Mouse (Mus musculus) stomach, postnatal 0 days (tissue): ENCODE data around the gene Serpinh1. TPM values are rescaled to one million over a fixed set of nuclear protein-coding genes. Genes with fewer than 3 reads are reported as not detected.
A peak's percentile ranks its signal among the peaks of the same experiment; 100 is the strongest.

ENCODE experiments used
- ATAC-seq: fragments of 200-750 bp; cut with Nextera tagmentation; 2 replicates; pipeline ENCODE4 v1.8.0; 2017; ENCODE audit not compliant: low FRiP score, low TSS enrichment
- DNase-seq: peaks from one replicate; pipeline ENCODE4 v3.0.0-alpha.2; 2016; ENCODE audit warnings: low spot score
- H3K27ac ChIP-seq: fragments of 300-500 bp; sonication (generic); replicated peaks from 2 replicates; pipeline ENCODE4 v1.5.1; 2014; ENCODE audit warnings: mild to moderate bottlenecking, control low read depth
- H3K27me3 ChIP-seq: fragments of 300-500 bp; sonication (generic); 2 replicates; pipeline ENCODE4 v1.6.1; 2014; ENCODE audit warnings: low read length; ENCODE audit not compliant: control insufficient read depth, insufficient read depth
- H3K36me3 ChIP-seq: fragments of 300-500 bp; sonication (generic); 2 replicates; pipeline ENCODE4 v1.6.1; 2014; ENCODE audit warnings: low read length, mixed read lengths; ENCODE audit not compliant: control insufficient read depth, insufficient read depth
- H3K4me1 ChIP-seq: fragments of 300-500 bp; sonication (generic); replicated peaks from 2 replicates; pipeline ENCODE4 v1.6.1; 2014; ENCODE audit warnings: antibody characterized with exemption; ENCODE audit not compliant: control insufficient read depth, insufficient read depth
- H3K4me2 ChIP-seq: fragments of 300-500 bp; sonication (generic); replicated peaks from 2 replicates; pipeline ENCODE4 v1.6.1; 2014; ENCODE audit warnings: low read depth, mild to moderate bottlenecking, control low read depth, moderate library complexity
- H3K4me3 ChIP-seq: fragments of 300-500 bp; sonication (generic); 2 replicates; pipeline ENCODE4 v1.5.1; 2014; ENCODE audit warnings: low read depth, low read length, control low read depth
- H3K9ac ChIP-seq: fragments of 300-500 bp; sonication (generic); 2 replicates; pipeline ENCODE4 v1.6.1; 2014; ENCODE audit warnings: mild to moderate bottlenecking, low read length, control low read depth, mixed read lengths
- H3K9me3 ChIP-seq: fragments of 300-500 bp; sonication (generic); 2 replicates; pipeline ENCODE4 v1.6.1; 2016; ENCODE audit warnings: low read length; ENCODE audit not compliant: control insufficient read depth
- CTCF ChIP-seq: IDR thresholded peaks from 2 replicates; pipeline ENCODE4 v1.5.1; 2016; ENCODE audit warnings: antibody characterized with exemption, low read depth, mild to moderate bottlenecking, moderate library complexity
- EP300 ChIP-seq: optimal IDR thresholded peaks from 2 replicates; pipeline ENCODE3; 2016; ENCODE audit warnings: antibody characterized with exemption
- WGBS: fragments of 180-500 bp; shearing (Covaris S2); extraction: QIAGEN DNeasy Blood & Tissue Kit; methylation state at CpG from one replicate; pipeline ENCODE4 v1.1.7; 2014; 5-methylcytosine and 5-hydroxymethylcytosine counted together
- polyA plus RNA-seq: library from polyadenylated mRNA; unstranded; fragments of >200 nt; fragmentation: Nextera tagmentation; extraction: Ambion mirVana; gene quantifications from 2 replicates; pipeline ENCODE4 v1.2.1, GENCODE M21; 2015

Gene Serpinh1
- polyA plus RNA-seq, 1 experiment from 2014 or later: 433 TPM

- peak overlapping the region; percentile 95 for H3K27ac ChIP-seq
- peaks cover 21% of the 10 kb centered on the region for H3K4me1 ChIP-seq
- TF ChIP-seq CTCF: no peak
- no peak for TF ChIP-seq EP300
Measured at GRCm38 (mm10) chr7:99356244-99356930, 3.3 kb upstream of the Serpinh1 start.

GRCm38 (mm10) chr7:99355731-99356131, 2.7 kb upstream of the Serpinh1 start:
- Histone ChIP-seq H3K4me2 (peak overlapping the region; percentile 48), H3K27me3 (no peaks in the 10 kb centered on the region), H3K36me3 (no peaks in the 10 kb centered on the region), H3K4me1 (peaks cover 21% of the 10 kb centered on the region), H3K4me3 (peak overlapping the region; percentile 21; the same call in 1 of the 2 replicates), H3K27ac (peak overlapping the region; percentile 95), H3K9ac (peak overlapping the region; percentile 41), H3K9me3 (no peaks in the 10 kb centered on the region)
- WGBS: 10% methylated on average over 7 of the region's 7 CpGs
- peak; percentile 70 for DNase-seq
- TF ChIP-seq EP300: no peak
- peak; percentile 11; the same call in 1 of the 2 replicates for ATAC-seq

More at GRCm38 (mm10) chr7:99356244-99356930, 3.3 kb upstream of the Serpinh1 start:
- no peak overlapping the region; the same call in 1 of the 2 replicates for H3K9ac ChIP-seq
- no peaks in the 10 kb centered on the region for H3K36me3 ChIP-seq
- WGBS: 17% methylated on average over 9 of the region's 9 CpGs
- DNase-seq (peak; percentile 37), ATAC-seq (peak; percentile 28; the same call in 1 of the 2 replicates)
- H3K4me3 ChIP-seq: peak overlapping the region; percentile 21; the same call in 1 of the 2 replicates
- peak overlapping the region; percentile 48 for H3K4me2 ChIP-seq
- H3K9me3 ChIP-seq: no peaks in the 10 kb centered on the region
- no peaks in the 10 kb centered on the region for H3K27me3 ChIP-seq

- peak overlapping the region; percentile 85 for H3K9ac ChIP-seq
- DNase-seq (no peak), ATAC-seq (no peak)
- H3K4me3 ChIP-seq: peak overlapping the region; percentile 71
- WGBS: 8% methylated on average over 18 of the region's 18 CpGs
- peaks cover 17% of the 10 kb centered on the region; the same call in 1 of the 2 replicates for H3K36me3 ChIP-seq
- peak overlapping the region; percentile 56 for H3K4me2 ChIP-seq
- TF ChIP-seq EP300 (no peak), CTCF (no peak)
- H3K9me3 ChIP-seq: no peaks in the 10 kb centered on the region
- peaks cover 13% of the 10 kb centered on the region for H3K4me1 ChIP-seq
- peak overlapping the region; percentile 91 for H3K27ac ChIP-seq
- H3K27me3 ChIP-seq: no peaks in the 10 kb centered on the region
Measured at GRCm38 (mm10) chr7:99351802-99352517, 1.1 kb downstream of the Serpinh1 start.

- peaks cover 9% of the 10 kb centered on the region for H3K4me1 ChIP-seq
- 12% methylated on average over 12 of the region's 12 CpGs for WGBS
- peaks cover 22% of the 10 kb centered on the region; the same call in 1 of the 2 replicates for H3K36me3 ChIP-seq
- no peak for ATAC-seq
- peak; percentile 33 for DNase-seq
- no peaks in the 10 kb centered on the region for H3K27me3 ChIP-seq
- H3K4me3 ChIP-seq: peak overlapping the region; percentile 71
- peak overlapping the region; percentile 91 for H3K27ac ChIP-seq
- H3K4me2 ChIP-seq: peak overlapping the region; percentile 56
- H3K9me3 ChIP-seq: no peaks in the 10 kb centered on the region
- H3K9ac ChIP-seq: peak overlapping the region; percentile 85
- TF ChIP-seq CTCF: 0 out of 2 replicates have a peak, but pooled peaks have one; percentile 9
- TF ChIP-seq EP300: no peak
Measured at GRCm38 (mm10) chr7:99351104-99351801, 1.8 kb downstream of the Serpinh1 start.

- Histone ChIP-seq H3K9ac (peak overlapping the region; percentile 85), H3K36me3 (peaks cover 29% of the 10 kb centered on the region; the same call in 1 of the 2 replicates), H3K4me2 (peak overlapping the region; percentile 56), H3K9me3 (no peaks in the 10 kb centered on the region), H3K27ac (peak overlapping the region; percentile 35; the same call in 1 of the 2 replicates), H3K27me3 (no peaks in the 10 kb centered on the region), H3K4me1 (peaks cover under 1% of the 10 kb centered on the region; the same call in 1 of the 2 replicates), H3K4me3 (peak overlapping the region; percentile 71)
- DNase-seq: no peak
- no peak for ATAC-seq
- WGBS: 50% methylated on average over 9 of the region's 9 CpGs
- TF ChIP-seq CTCF (no peak), EP300 (no peak)
Measured at GRCm38 (mm10) chr7:99349782-99350720, 3.0 kb downstream of the Serpinh1 start.
